Mouse (Mus musculus) layer of hippocampus, postnatal 14 days (tissue): ENCODE measurements around the gene Pkdrej. TPM values are rescaled to one million over a fixed set of nuclear protein-coding genes. Genes with fewer than 3 reads are reported as not detected.
A peak's percentile ranks its signal among the peaks of the same experiment; 100 is the strongest.
"Not testable (repeated sequence)": the region's sequence is repeated elsewhere in the genome, so short reads cannot be mapped to it uniquely, and the experiment has no call there.

ENCODE experiments used
- DNase-seq, 2 experiments: peaks; one replicate each; pipeline ENCODE4 v3.0.0; 2021 to 2022; ENCODE audit warnings: low spot score in 2 of 2, mixed read lengths in 1 of 2
- long read RNA-seq, 2 experiments: library from polyadenylated mRNA; stranded (forward); transcript quantifications; one replicate each; pipeline ENCODE4 v2.0.0; 2021
- total RNA-seq, 2 experiments: library from RNA; stranded (reverse); gene quantifications; 2 replicates each; pipeline ENCODE4 v1.2.3; 2021

Gene Pkdrej
- under 1 TPM; 0.35 to 0.52 TPM for total RNA-seq
- long read RNA-seq, experiment 1: 0 reads
- long read RNA-seq, experiment 2: 0 reads

- peak in 1 of 2 experiments; percentile 37 for DNase-seq
These were observed at the start of gene Pkdrej for GRCm38 (mm10) chr15:85821203-85822010. Gene Pkdrej, minus strand, starts transcription at chr15:85821734.

GRCm38 (mm10) chr15:85867696-85868095 is 46.2 kb upstream of the Pkdrej start:
- DNase-seq: peak; percentile 63 to 85

- not testable (repeated sequence) for DNase-seq
These were observed 44.4 kb upstream of the Pkdrej start for GRCm38 (mm10) chr15:85865913-85866312.

DNA sequence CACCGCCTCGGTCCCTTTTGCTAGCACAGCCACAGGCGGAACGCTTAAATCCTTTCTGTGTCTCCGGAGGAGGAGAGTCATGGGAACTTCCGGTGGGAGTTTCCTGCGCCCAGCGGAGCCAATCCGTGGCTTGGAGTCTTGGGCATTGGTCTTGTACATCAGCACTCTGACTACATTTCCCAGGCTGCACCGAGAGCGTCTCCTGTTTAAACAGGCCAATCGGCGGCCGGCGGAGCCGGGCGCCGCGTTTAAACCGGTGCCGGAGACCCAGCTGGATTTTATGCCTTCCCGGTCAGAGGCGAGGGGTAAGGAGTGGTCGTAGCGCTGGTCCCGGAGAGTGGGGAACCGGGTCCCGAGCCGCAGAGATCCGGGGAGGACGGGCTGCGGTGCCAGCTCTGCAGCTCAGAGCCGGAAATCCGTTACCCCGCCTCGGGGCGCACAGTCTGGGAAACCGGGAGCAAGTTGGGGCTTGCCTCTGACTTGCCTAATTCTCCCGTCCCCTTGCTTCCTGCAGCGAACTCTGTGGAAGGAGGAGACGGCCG is 38.0 kb upstream of the Pkdrej start, which contains the start of gene Gtse1:
Gene Gtse1 (plus strand): TSS at position 256 of the 542 bp plus-strand sequence.
- peak; percentile 94 to 97 for DNase-seq

DNA sequence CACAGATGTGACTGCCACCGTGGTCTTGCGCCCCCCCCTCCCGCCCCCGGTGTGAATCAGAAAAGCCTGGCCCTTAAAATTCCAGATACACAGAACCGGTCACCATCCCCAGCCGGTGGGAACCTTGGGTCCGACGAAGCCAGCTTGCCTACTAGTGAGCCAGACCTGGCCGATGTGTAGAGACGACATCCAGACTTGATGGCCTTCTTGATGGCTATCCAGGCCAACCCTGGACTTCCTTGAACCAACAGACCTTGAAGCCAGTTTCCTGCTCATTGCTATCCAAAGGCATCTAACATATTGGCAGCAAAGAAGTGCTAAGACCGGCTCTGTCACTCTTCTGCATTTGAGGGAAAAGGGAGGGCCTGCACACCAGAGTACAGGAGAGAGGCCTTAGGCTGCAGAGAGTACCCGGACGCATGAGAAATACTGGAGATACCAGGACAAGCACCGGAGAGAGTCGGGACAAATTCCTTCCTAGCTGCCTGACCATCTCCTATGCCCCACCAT is 37.5 kb upstream of the Pkdrej start:
- DNase-seq: peak in 1 of 2 experiments; percentile 43

- DNase-seq: no peak
These were observed 30.3 kb upstream of the Pkdrej start for GRCm38 (mm10) chr15:85851656-85852392.

DNA sequence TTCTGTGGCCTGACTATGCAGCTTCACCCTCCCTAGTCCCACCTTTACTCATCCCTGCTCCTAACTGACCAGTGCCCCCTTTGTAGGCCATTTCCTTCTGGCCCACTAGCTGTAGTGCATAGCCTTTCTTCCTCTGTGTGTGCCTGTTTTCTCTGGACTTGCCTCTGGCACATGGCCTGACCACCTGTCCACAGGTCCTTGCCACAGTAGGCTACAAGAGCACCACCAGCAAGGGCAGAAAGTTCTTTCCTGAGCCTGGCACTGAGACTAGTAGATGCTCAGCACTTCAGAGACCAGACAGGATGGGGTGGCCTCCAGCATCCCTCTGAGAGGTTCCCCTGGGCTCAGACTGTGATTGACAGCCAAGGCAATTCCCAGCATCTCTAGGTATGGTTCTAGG is 23.5 kb upstream of the Pkdrej start:
- no peak for DNase-seq

DNA sequence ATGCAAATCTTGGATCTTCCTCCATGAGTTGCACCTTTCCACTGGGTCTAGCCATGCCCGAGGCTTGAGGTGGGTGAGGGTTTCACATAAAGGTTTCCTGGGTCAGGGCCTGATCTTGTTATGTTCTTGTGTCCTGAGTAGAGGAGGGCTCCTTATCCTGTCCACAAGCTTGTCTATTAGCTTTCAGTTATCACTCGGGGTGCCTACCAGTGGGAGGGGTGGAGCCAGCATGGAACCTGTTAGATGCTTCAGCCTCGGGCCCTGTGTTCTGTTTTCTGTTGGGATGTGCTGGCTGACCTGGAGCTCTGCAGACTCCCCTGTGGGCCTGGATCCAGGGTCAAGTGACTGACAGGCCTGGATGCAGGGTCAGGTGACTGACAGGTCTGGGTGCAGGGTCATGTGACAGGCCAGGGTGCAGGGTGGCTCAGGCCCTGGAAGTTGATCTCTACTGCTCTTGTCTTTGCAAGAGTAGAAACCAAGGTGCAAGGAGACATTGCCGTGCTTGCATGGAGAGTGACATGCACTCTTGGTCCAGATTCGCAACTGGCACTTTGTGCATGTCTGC is 20.3 kb upstream of the Pkdrej start:
- no peak for DNase-seq

- no peak for DNase-seq
These were observed 19.4 kb upstream of the Pkdrej start for GRCm38 (mm10) chr15:85840983-85841382.

DNA sequence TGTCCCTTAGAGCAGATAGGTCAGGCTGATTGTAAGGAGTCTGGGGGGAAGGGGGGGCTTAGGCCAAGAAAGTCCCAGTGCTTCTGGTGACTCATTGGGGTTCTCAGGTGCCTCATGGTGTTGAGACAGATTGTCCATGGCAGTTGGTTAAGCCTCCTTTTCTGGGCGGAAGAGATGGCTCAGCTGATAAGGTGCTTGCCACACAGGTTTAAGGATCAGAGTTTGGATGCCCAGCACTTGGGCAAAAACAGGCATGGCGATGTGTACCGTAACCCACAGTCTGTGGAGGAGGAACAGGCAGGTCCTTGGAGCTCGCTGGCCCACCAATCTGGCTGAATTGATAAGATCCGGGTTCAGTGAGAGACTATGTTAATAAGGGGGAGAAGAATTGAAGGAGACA is 15.4 kb upstream of the Pkdrej start:
- no peak for DNase-seq

- DNase-seq: no peak
These were observed 13.8 kb upstream of the Pkdrej start for GRCm38 (mm10) chr15:85835335-85835734.

GRCm38 (mm10) chr15:85832599-85832998 is 11.1 kb upstream of the Pkdrej start:
- DNase-seq: no peak

GRCm38 (mm10) chr15:85831954-85832590 is 10.5 kb upstream of the Pkdrej start, which contains the start of gene Ttc38:
Gene Ttc38, plus strand, starts transcription at chr15:85832306.
- DNase-seq: peak; percentile 70 to 84

GRCm38 (mm10) chr15:85829470-85829869 is 7.9 kb upstream of the Pkdrej start:
- no peak for DNase-seq

DNA sequence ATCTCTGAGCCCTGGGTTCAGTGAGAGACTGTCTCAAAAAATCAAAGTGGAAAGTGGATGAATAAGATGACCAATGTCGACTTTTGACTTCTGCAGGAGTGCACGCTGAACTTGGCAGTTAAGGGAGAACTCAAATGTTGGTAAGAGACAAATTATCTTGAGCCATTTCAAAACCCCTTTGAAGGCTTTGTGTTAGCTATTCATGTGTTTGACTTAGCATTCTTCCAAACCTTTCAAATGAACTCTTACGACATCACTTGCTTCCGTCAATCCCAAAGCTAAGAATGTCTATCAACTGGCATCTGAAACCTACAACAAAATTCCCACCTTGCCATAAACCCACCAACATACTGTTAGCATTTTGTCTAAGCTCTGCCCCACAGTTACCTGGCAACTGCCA is 6.5 kb upstream of the Pkdrej start:
- DNase-seq: no peak

- DNase-seq: no peak
These were observed 5.1 kb upstream of the Pkdrej start for GRCm38 (mm10) chr15:85826676-85827075.

DNA sequence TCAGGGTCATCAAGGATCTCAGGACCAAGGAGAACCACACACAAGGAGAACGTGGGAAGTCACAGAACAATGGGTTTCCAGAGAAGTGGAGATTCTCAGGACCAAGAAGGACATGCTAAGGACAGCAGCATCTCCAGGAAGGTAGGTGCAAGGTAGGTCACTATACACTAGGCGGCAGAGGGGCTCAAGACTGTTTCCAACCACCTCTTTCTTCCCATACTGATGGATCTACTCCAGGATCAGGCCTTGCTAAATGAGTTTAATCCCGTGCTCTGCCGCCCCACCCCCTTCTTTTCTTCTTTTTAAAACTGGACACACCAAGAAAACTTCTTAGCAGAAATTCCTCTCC is 451 bp upstream of the Pkdrej start:
- DNase-seq: no peak

- no peak for DNase-seq
These were observed 8.1 kb downstream of the Pkdrej start for GRCm38 (mm10) chr15:85813428-85813827.

GRCm38 (mm10) chr15:85811535-85812277 is 9.8 kb downstream of the Pkdrej start, which contains the start of gene Cdpf1:
Gene Cdpf1, minus strand, starts transcription at chr15:85811697.
- DNase-seq: peak; percentile 99
